In the genomic region with DNA sequence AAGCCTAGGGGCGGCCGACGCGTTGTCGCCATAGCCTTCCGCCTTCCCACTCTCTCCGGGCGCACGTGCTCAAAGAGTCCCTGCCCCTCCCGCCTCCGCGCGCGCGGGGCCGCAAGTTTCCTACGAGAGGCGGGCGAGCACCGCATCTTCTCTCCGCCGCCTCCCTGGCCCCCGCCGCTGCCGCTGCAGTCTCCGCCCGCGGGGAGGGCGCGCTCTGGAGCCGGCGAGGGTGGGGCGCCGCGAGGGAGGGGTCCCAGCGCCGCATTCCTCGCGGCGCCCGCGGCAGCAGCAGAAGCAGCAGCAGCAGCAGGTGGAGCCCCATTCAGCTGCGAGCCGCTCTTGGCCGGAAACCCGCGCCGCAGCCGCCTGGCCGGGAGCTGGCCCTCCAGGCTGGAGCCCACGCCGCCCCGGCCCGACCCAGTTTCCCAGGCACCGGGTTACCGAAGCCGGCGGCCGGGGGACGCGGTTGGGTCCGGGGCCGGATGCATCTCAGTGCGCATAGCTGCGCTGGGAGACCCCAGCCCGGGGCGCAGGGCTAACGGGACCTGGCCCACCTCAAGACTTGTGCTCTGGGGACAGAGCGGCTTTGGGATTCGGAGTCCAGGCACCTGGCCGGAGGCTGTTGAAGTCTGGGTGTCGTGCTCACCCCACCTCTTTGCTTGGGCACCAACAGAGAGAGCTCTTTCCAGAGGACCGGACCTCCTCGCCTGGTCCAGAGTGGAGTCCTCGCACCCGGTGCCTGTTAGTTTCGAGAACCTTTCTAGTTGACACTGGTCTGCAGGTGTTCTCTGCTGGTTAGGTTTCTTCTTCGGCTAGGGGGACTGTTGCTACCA, we compare ENCODE assay signal across 8 mouse cellular contexts. TPM values are rescaled to one million over a fixed set of nuclear protein-coding genes. Genes with fewer than 3 reads are reported as not detected.
DNase-seq lines count a peak whose midpoint lies in the region; ATAC-seq and TF ChIP-seq lines count a peak whose summit lies in the region.

Cnih3 (plus strand) TSS at position 262 of the 833 bp plus-strand sequence.

- peaks cover 3% of the 10 kb centered on the region; the same call in 1 of the 2 replicates for H3K4me1 ChIP-seq in bone marrow macrophage, adult 2 months (ENCODE audit: control insufficient read depth, insufficient read depth, low read length)
- peaks cover 3% of the 10 kb centered on the region; the same call in 1 of the 2 replicates for H3K4me1 ChIP-seq in intestine, postnatal 0 days (replicated peaks; ENCODE audit: control insufficient read depth, insufficient read depth, low read length)
- H3K4me1 ChIP-seq in liver, embryonic 11.5 days (replicated peaks; ENCODE audit: control insufficient read depth, insufficient read depth, low read length) = peaks cover 14% of the 10 kb centered on the region; the same call in 1 of the 2 replicates
- H3K4me1 ChIP-seq in midbrain, postnatal 0 days (ENCODE audit: insufficient read depth, low read length) = peaks cover 13% of the 10 kb centered on the region; the same call in 1 of the 2 replicates
- H3K4me1 ChIP-seq in thymus, adult 2 months (replicated peaks; ENCODE audit: control insufficient read depth, insufficient read depth, low read length) = peaks cover 17% of the 10 kb centered on the region

- peaks cover 36% of the 10 kb centered on the region for H3K27me3 ChIP-seq in intestine, postnatal 0 days (replicated peaks; ENCODE audit: control insufficient read depth, insufficient read depth, low read length)
- peaks cover 75% of the 10 kb centered on the region for H3K27me3 ChIP-seq in liver, embryonic 11.5 days (replicated peaks; ENCODE audit: control insufficient read depth, insufficient read depth, low read length)
- peaks cover 14% of the 10 kb centered on the region for H3K27me3 ChIP-seq in midbrain, postnatal 0 days (ENCODE audit: insufficient read depth, low read length)
- H3K27me3 ChIP-seq in thymus, adult 2 months (ENCODE audit: control insufficient read depth, insufficient read depth, low read length) = peaks cover 21% of the 10 kb centered on the region; the same call in 1 of the 2 replicates

- no peak for TF ChIP-seq POLR2A in bone marrow macrophage, adult 2 months (IDR thresholded peaks at IDR 0.05; ENCODE audit: borderline replicate concordance, low read depth, low read length)
- no peak for TF ChIP-seq POLR2A in thymus, adult 2 months (IDR thresholded peaks at IDR 0.05; ENCODE audit: control insufficient read depth, extremely low read depth, insufficient read depth, low read length, poor library complexity)

- H3K36me3 ChIP-seq in intestine, postnatal 0 days (ENCODE audit: control insufficient read depth, insufficient read depth) = no peaks in the 10 kb centered on the region
- H3K36me3 ChIP-seq in liver, embryonic 11.5 days (ENCODE audit: control insufficient read depth, insufficient read depth, low read length) = no peaks in the 10 kb centered on the region
- no peaks in the 10 kb centered on the region for H3K36me3 ChIP-seq in midbrain, postnatal 0 days (ENCODE audit: insufficient read depth, low read length)
- no peaks in the 10 kb centered on the region for H3K36me3 ChIP-seq in thymus, adult 2 months (ENCODE audit: control insufficient read depth, insufficient read depth, low read length)

- peak within 1 kb of the TSS; percentile 93 for H3K4me2 ChIP-seq in intestine, postnatal 0 days (replicated peaks; ENCODE audit: low read depth)
- peak within 1 kb of the TSS; percentile 94 for H3K4me2 ChIP-seq in liver, embryonic 11.5 days
- H3K4me2 ChIP-seq in midbrain, postnatal 0 days (ENCODE audit: low read depth, low read length, poor library complexity, severe bottlenecking) = peak within 1 kb of the TSS; percentile 100

- H3K9ac ChIP-seq in intestine, postnatal 0 days (ENCODE audit: low read depth, low read length) = no peak within 1 kb of the TSS
- H3K9ac ChIP-seq in liver, embryonic 11.5 days (ENCODE audit: low read depth, low read length) = peak within 1 kb of the TSS; percentile 40; the same call in 1 of the 2 replicates
- H3K9ac ChIP-seq in midbrain, postnatal 0 days (replicated peaks; ENCODE audit: low read length, poor library complexity, severe bottlenecking) = peak within 1 kb of the TSS; percentile 55

- WGBS in intestine, postnatal 0 days = under 1% methylated on average over 75 of the region's 78 CpGs
- WGBS in liver, embryonic 11.5 days = under 1% methylated on average over 75 of the region's 78 CpGs
- under 1% methylated on average over 73 of the region's 78 CpGs for WGBS in midbrain, postnatal 0 days
- under 1% methylated on average over 78 of the region's 78 CpGs for WGBS in thymus, adult 2 months

- H3K27ac ChIP-seq in bone marrow macrophage, adult 2 months (ENCODE audit: insufficient read depth, low read depth, low read length) = no peak within 1 kb of the TSS
- H3K27ac ChIP-seq in intestine, postnatal 0 days (ENCODE audit: low read depth, low read length) = no peak within 1 kb of the TSS
- H3K27ac ChIP-seq in liver, embryonic 11.5 days (ENCODE audit: low read depth, low read length) = no peak within 1 kb of the TSS
- no peak within 1 kb of the TSS for H3K27ac ChIP-seq in midbrain, postnatal 0 days (ENCODE audit: low read depth, low read length)
- H3K27ac ChIP-seq in thymus, adult 2 months (ENCODE audit: control insufficient read depth, insufficient read depth, low read length) = no peak within 1 kb of the TSS

- H3K9me3 ChIP-seq in intestine, postnatal 0 days (ENCODE audit: control insufficient read depth) = no peaks in the 10 kb centered on the region
- no peaks in the 10 kb centered on the region for H3K9me3 ChIP-seq in liver, embryonic 11.5 days (ENCODE audit: control insufficient read depth, low read length)
- H3K9me3 ChIP-seq in midbrain, postnatal 0 days (ENCODE audit: low read length) = no peaks in the 10 kb centered on the region

- peak within 1 kb of the TSS; percentile 11 for H3K4me3 ChIP-seq in bone marrow macrophage, adult 2 months (ENCODE audit: insufficient read depth, low read length)
- H3K4me3 ChIP-seq in intestine, postnatal 0 days (ENCODE audit: low read depth, low read length) = peak within 1 kb of the TSS; percentile 52
- H3K4me3 ChIP-seq in liver, embryonic 11.5 days (ENCODE audit: low read depth, low read length) = peak within 1 kb of the TSS; percentile 58
- H3K4me3 ChIP-seq in midbrain, postnatal 0 days (ENCODE audit: low read depth, low read length) = peak within 1 kb of the TSS; percentile 65
- peak within 1 kb of the TSS; percentile 30 for H3K4me3 ChIP-seq in thymus, adult 2 months (ENCODE audit: control insufficient read depth, insufficient read depth, low read length)

- DNase-seq in cerebellum, postnatal 14 days = peak; percentile 46 to 50
- no peak for DNase-seq in cerebellum, adult 8-10 months
- DNase-seq in frontal cortex, adult 2 months (ENCODE audit: extremely low spot score in 1 of 2, low spot score in 1 of 2) = peak in 1 of 2 experiments; percentile 63
- DNase-seq in liver, embryonic 11.5 days (ENCODE audit: low spot score) = peak; percentile 63
- peak; percentile 72 for DNase-seq in midbrain, postnatal 0 days (ENCODE audit: low spot score)
- peak; percentile 56 for DNase-seq in thymus, adult 2 months

- peak; percentile 25; the same call in 1 of the 2 replicates for ATAC-seq in intestine, postnatal 0 days
- ATAC-seq in liver, embryonic 11.5 days (replicated peaks; ENCODE audit: low FRiP score) = peak; percentile 34; the same call in 1 of the 2 replicates
- ATAC-seq in midbrain, postnatal 0 days (ENCODE audit: low FRiP score) = peak; percentile 77

- TF ChIP-seq CTCF in bone marrow macrophage, adult 2 months (IDR thresholded peaks at IDR 0.05; ENCODE audit: low read depth, low read length) = no peak
- no peak for TF ChIP-seq CTCF in intestine, postnatal 0 days (IDR thresholded peaks at IDR 0.05; ENCODE audit: low read depth)
- no peak for TF ChIP-seq CTCF in midbrain, postnatal 0 days (IDR thresholded peaks at IDR 0.05)
- no peak for TF ChIP-seq CTCF in thymus, adult 2 months (IDR thresholded peaks at IDR 0.05; ENCODE audit: borderline replicate concordance, control insufficient read depth, extremely low read depth, insufficient read depth, low read length, poor library complexity)

RNA-seq across cellular contexts. Expression of gene Cnih3, which starts in this region (rescaled TPM):
- not detected in 2 replicates for polyA plus RNA-seq in bone marrow macrophage, adult 2 months (2012; ENCODE audit: insufficient read depth, insufficient read length, missing spikeins)
- polyA plus RNA-seq in frontal cortex, adult 2 months (2012; rRNA removed) = 45.6 and 61.1 TPM in 2 replicates
- 0.13 and 0.25 TPM in 2 replicates for polyA plus RNA-seq in intestine, postnatal 0 days (2015; fragmentation: Nextera tagmentation; extraction: Ambion mirVana)
- 0.12 TPM in 1 of 2 replicates, not detected in the other for polyA plus RNA-seq in liver, embryonic 11.5 days (2014; fragmentation: Nextera tagmentation; extraction: Ambion mirVana)
- 35.7 and 40.1 TPM in 2 replicates for total RNA-seq in midbrain, postnatal 0 days (2014; rRNA removed)
- polyA plus RNA-seq in midbrain, postnatal 0 days (2015; fragmentation: Nextera tagmentation; extraction: Ambion mirVana) = 18.8 and 22.5 TPM in 2 replicates
- not detected in 2 replicates for polyA plus RNA-seq in thymus, adult 2 months (2012; rRNA removed)

Comparison
In these comparisons a context has a peak if more than half of its experiments do, and no peak if none do; other contexts are left out.
1. RNA of gene Cnih3 (polyA plus RNA-seq): 45.6 to 61.1 TPM in frontal cortex, adult 2 months and 18.8 to 22.5 TPM in midbrain, postnatal 0 days; 0.13 to 0.25 TPM in intestine, postnatal 0 days, 0.12 TPM in liver, embryonic 11.5 days, not detected in bone marrow macrophage, adult 2 months and not detected in thymus, adult 2 months; every median in the first group is over 10 times any median in the second.
2. Peak in ATAC-seq, H3K4me3 ChIP-seq and H3K4me2 ChIP-seq in intestine, postnatal 0 days; RNA of the gene not detected or under 1 TPM.
3. Peak in DNase-seq, ATAC-seq, H3K4me3 ChIP-seq, H3K9ac ChIP-seq and H3K4me2 ChIP-seq in liver, embryonic 11.5 days; RNA of the gene not detected or under 1 TPM.
4. Peak in DNase-seq and H3K4me3 ChIP-seq in thymus, adult 2 months; RNA of the gene not detected or under 1 TPM.
5. H3K4me3 ChIP-seq: peak in every context shown above with its lines; median percentile 65 in midbrain, postnatal 0 days; 58 in liver, embryonic 11.5 days; 52 in intestine, postnatal 0 days; 30 in thymus, adult 2 months; 11 in bone marrow macrophage, adult 2 months.
6. ATAC-seq: peak in every context shown above with its lines; median percentile 77 in midbrain, postnatal 0 days; 34 in liver, embryonic 11.5 days; 25 in intestine, postnatal 0 days.
7. Peak in every context shown above with its lines, with median percentiles within 50 percentile points of each other: H3K4me2 ChIP-seq.